ENCODE assay signal across 29 mouse cellular contexts in genomic region chr7:34116601-34117000, GRCm38 (mm10). TPM values are rescaled to one million over a fixed set of nuclear protein-coding genes. Genes with fewer than 3 reads are reported as not detected.
DNase-seq lines count a peak whose midpoint lies in the region; ATAC-seq and TF ChIP-seq lines count a peak whose summit lies in the region.
"Had no signal": no experiment of that assay in that cellular context is flagged by ENCODE, and none has a peak within 500 bp of the region (broad histone marks: within the 10 kb centered on the region; RNA-seq: fewer than 3 reads in every experiment).

No protein-coding gene starts in this region.

- no peak overlapping the region for H3K4me2 ChIP-seq in hindbrain, embryonic 16.5 days (ENCODE audit: low read length)
- H3K4me2 ChIP-seq in hindbrain, embryonic 11.5 days (replicated peaks; ENCODE audit: low read depth, low read length): no peak overlapping the region
- H3K4me2 ChIP-seq: forebrain, embryonic 12.5 days; heart, embryonic 15.5 days; hindbrain, embryonic 12.5 days; limb, embryonic 12.5 days; liver, embryonic 15.5 days; lung, embryonic 14.5 days; midbrain, embryonic 11.5 days; stomach, embryonic 15.5 days had no signal

- H3K27me3 ChIP-seq in hindbrain, embryonic 16.5 days (replicated peaks; ENCODE audit: control insufficient read depth, insufficient read depth, low read length): no peaks in the 10 kb centered on the region
- H3K27me3 ChIP-seq in hindbrain, embryonic 11.5 days (ENCODE audit: control insufficient read depth, insufficient read depth, low read length): no peaks in the 10 kb centered on the region
- H3K27me3 ChIP-seq: forebrain, embryonic 12.5 days; heart, embryonic 15.5 days; hindbrain, embryonic 12.5 days; limb, embryonic 12.5 days; liver, embryonic 15.5 days; stomach, embryonic 15.5 days had no signal

- DNase-seq in hindbrain, embryonic 11.5 days (ENCODE audit: low spot score): no peak
- DNase-seq in kidney, postnatal 14 days: peak; percentile 27
- DNase-seq in kidney, adult 9 months: no peak
- peak; percentile 35 for DNase-seq in brain, embryonic 14.5 days (ENCODE audit: low read depth)
- peak; percentile 50 for DNase-seq in fat pad, adult 2 months (ENCODE audit: extremely low read depth, low read depth, low spot score)
- DNase-seq: adrenal gland, postnatal 25 days; B cell, adult 2 months; cerebellum, adult 2 months; cerebellum, postnatal 36 days; embryo, embryonic 11 days; gastrocnemius, postnatal 14 days; layer of hippocampus, adult 9-11 months; lung, embryonic 14.5 days; right cerebral cortex, postnatal 25 days had no signal

- peaks cover 13% of the 10 kb centered on the region for H3K36me3 ChIP-seq in hindbrain, embryonic 16.5 days (ENCODE audit: control insufficient read depth, insufficient read depth, low read length)
- H3K36me3 ChIP-seq in hindbrain, embryonic 11.5 days (ENCODE audit: control insufficient read depth, insufficient read depth, low read length): 0 out of 2 replicates have a peak, but pooled peaks cover 3% of the 10 kb centered on the region

- no peak overlapping the region for H3K4me3 ChIP-seq in hindbrain, embryonic 16.5 days (ENCODE audit: low read length)
- H3K4me3 ChIP-seq in hindbrain, embryonic 11.5 days (ENCODE audit: low read depth, low read length): no peak overlapping the region
- H3K4me3 ChIP-seq: erythroblast, embryonic 14.5 days; forebrain, embryonic 12.5 days; heart, embryonic 10.5 days; heart, embryonic 15.5 days; hindbrain, embryonic 12.5 days; limb, embryonic 12.5 days; liver, embryonic 15.5 days; stomach, embryonic 15.5 days had no signal

- ATAC-seq in hindbrain, embryonic 16.5 days: peak; percentile 22; the same call in 1 of the 2 replicates
- no peak for ATAC-seq in hindbrain, embryonic 11.5 days (ENCODE audit: low FRiP score)

- TF ChIP-seq POLR2A in brain, embryonic 14.5 days (IDR thresholded peaks at IDR 0.05; ENCODE audit: borderline replicate concordance, extremely low read depth, insufficient read depth, insufficient read length, poor library complexity, severe bottlenecking): no peak

- H3K27ac ChIP-seq in hindbrain, embryonic 16.5 days (ENCODE audit: low read depth, low read length): no peak overlapping the region
- H3K27ac ChIP-seq in hindbrain, embryonic 11.5 days (ENCODE audit: low read depth, low read length): no peak overlapping the region
- H3K27ac ChIP-seq: forebrain, embryonic 12.5 days; heart, embryonic 10.5 days; heart, embryonic 15.5 days; hindbrain, embryonic 12.5 days; kidney, postnatal 0 days; limb, embryonic 12.5 days; liver, embryonic 15.5 days; stomach, embryonic 15.5 days had no signal

- no peak overlapping the region for H3K9ac ChIP-seq in hindbrain, embryonic 16.5 days (ENCODE audit: low read depth, low read length)
- no peak overlapping the region for H3K9ac ChIP-seq in hindbrain, embryonic 11.5 days (ENCODE audit: low read depth, low read length)
- H3K9ac ChIP-seq: forebrain, embryonic 12.5 days; heart, embryonic 15.5 days; hindbrain, embryonic 12.5 days; limb, embryonic 12.5 days; liver, embryonic 15.5 days; lung, embryonic 14.5 days; stomach, embryonic 15.5 days had no signal

- TF ChIP-seq CTCF in brain, embryonic 14.5 days (IDR thresholded peaks at IDR 0.05; ENCODE audit: borderline replicate concordance, extremely low read depth, insufficient read depth, insufficient read length): no peak

- WGBS in hindbrain, embryonic 16.5 days: 75% methylated on average over 3 of the region's 3 CpGs
- 98% methylated on average over 3 of the region's 3 CpGs for WGBS in hindbrain, embryonic 11.5 days

- no peaks in the 10 kb centered on the region; the same call in 1 of the 2 replicates for H3K4me1 ChIP-seq in hindbrain, embryonic 16.5 days (ENCODE audit: control insufficient read depth, insufficient read depth, low read depth, low read length)
- no peaks in the 10 kb centered on the region for H3K4me1 ChIP-seq in hindbrain, embryonic 11.5 days (replicated peaks; ENCODE audit: control insufficient read depth, insufficient read depth, low read length)
- H3K4me1 ChIP-seq: forebrain, embryonic 12.5 days; heart, embryonic 10.5 days; hindbrain, embryonic 12.5 days; liver, embryonic 15.5 days; stomach, embryonic 15.5 days had no signal

- H3K9me3 ChIP-seq in hindbrain, embryonic 16.5 days (ENCODE audit: control insufficient read depth, low read length): no peaks in the 10 kb centered on the region
- no peaks in the 10 kb centered on the region for H3K9me3 ChIP-seq in hindbrain, embryonic 11.5 days (ENCODE audit: control insufficient read depth, low read length)
- H3K9me3 ChIP-seq: forebrain, embryonic 12.5 days; heart, embryonic 10.5 days; heart, embryonic 15.5 days; hindbrain, embryonic 12.5 days; limb, embryonic 12.5 days; liver, embryonic 15.5 days; stomach, embryonic 15.5 days had no signal

RNA-seq across cellular contexts. Expression of gene Wtip, which starts 16.5 kb away (rescaled TPM):
- polyA plus RNA-seq in hindbrain, embryonic 16.5 days (2015; fragmentation: Nextera tagmentation; extraction: Ambion mirVana): 3.8 and 4.1 TPM in 2 replicates
- 4.0 TPM in 2 replicates for polyA plus RNA-seq in hindbrain, embryonic 11.5 days (2014; fragmentation: Nextera tagmentation; extraction: Ambion mirVana)
- polyA plus RNA-seq in brain, embryonic 14.5 days (2012; rRNA removed): 35.5 and 40.4 TPM in 2 replicates

RNA-seq across cellular contexts. Expression of gene Scgb1b30, which starts 21.4 kb away (rescaled TPM):
- not detected in 2 replicates for polyA plus RNA-seq in hindbrain, embryonic 16.5 days (2015; fragmentation: Nextera tagmentation; extraction: Ambion mirVana)
- polyA plus RNA-seq in hindbrain, embryonic 11.5 days (2014; fragmentation: Nextera tagmentation; extraction: Ambion mirVana): not detected in 2 replicates
- not detected in 2 replicates for polyA plus RNA-seq in brain, embryonic 14.5 days (2012; rRNA removed)
- polyA plus RNA-seq: cerebellum, adult 2 months; embryonic facial prominence, embryonic 14.5 days; erythroblast, embryonic 14.5 days; forebrain, embryonic 12.5 days; heart, embryonic 10.5 days; heart, embryonic 15.5 days; hindbrain, embryonic 12.5 days; intestine, embryonic 14.5 days; kidney, postnatal 0 days; limb, embryonic 12.5 days; liver, adult 2 months; liver, embryonic 15.5 days; lung, embryonic 14.5 days; midbrain, embryonic 11.5 days; neural tube, embryonic 11.5 days; stomach, embryonic 15.5 days had no signal

RNA-seq across cellular contexts. Expression of gene Uba2, which starts 52.8 kb away (rescaled TPM):
- polyA plus RNA-seq in hindbrain, embryonic 16.5 days (2015; fragmentation: Nextera tagmentation; extraction: Ambion mirVana): 145 and 159 TPM in 2 replicates
- polyA plus RNA-seq in hindbrain, embryonic 11.5 days (2014; fragmentation: Nextera tagmentation; extraction: Ambion mirVana): 256 and 268 TPM in 2 replicates
- 133 and 136 TPM in 2 replicates for polyA plus RNA-seq in brain, embryonic 14.5 days (2012; rRNA removed)

Comparison
In these comparisons a context has a peak if more than half of its experiments do, and no peak if none do; other contexts are left out.
1. DNase-seq: peak in kidney, postnatal 14 days (single experiment), brain, embryonic 14.5 days (single experiment) and fat pad, adult 2 months (single experiment); none in hindbrain, embryonic 11.5 days (single experiment) and kidney, adult 9 months (single experiment).